Mouse (Mus musculus) ovary, adult 18-20 months (tissue): ENCODE results near the gene Lrrc25.
A peak's percentile ranks its signal among the peaks of the same experiment; 100 is the strongest.

Source experiments
- DNase-seq: peaks from one replicate; pipeline ENCODE4 v3.0.0; 2022; ENCODE audit warnings: low spot score, mixed read lengths

Lrrc25 gene

GRCm38 (mm10) chr8:70647343-70648163, 31.6 kb downstream of the Lrrc25 start:
- peak; percentile 60 for DNase-seq

- no peak for DNase-seq
Observed at GRCm38 (mm10) chr8:70648164-70648442, 32.1 kb downstream of the Lrrc25 start.

- DNase-seq = no peak
Observed at GRCm38 (mm10) chr8:70648921-70649320, 33.0 kb downstream of the Lrrc25 start.

- peak; percentile 85 for DNase-seq
Observed at GRCm38 (mm10) chr8:70649324-70649723, 33.4 kb downstream of the Lrrc25 start.

GRCm38 (mm10) chr8:70650351-70650750, 34.4 kb downstream of the Lrrc25 start:
- no peak for DNase-seq

GRCm38 (mm10) chr8:70653226-70653625, 37.3 kb downstream of the Lrrc25 start:
- DNase-seq = no peak

- no peak for DNase-seq
Observed at GRCm38 (mm10) chr8:70654121-70654520, 38.2 kb downstream of the Lrrc25 start.

- DNase-seq = no peak
Observed at GRCm38 (mm10) chr8:70655469-70655868, 39.5 kb downstream of the Lrrc25 start.

GRCm38 (mm10) chr8:70656193-70656790, 40.3 kb downstream of the Lrrc25 start:
- no peak for DNase-seq

- no peak for DNase-seq
Observed at GRCm38 (mm10) chr8:70657214-70657613, 41.3 kb downstream of the Lrrc25 start.

- no peak for DNase-seq
Observed at GRCm38 (mm10) chr8:70657739-70658138, 41.8 kb downstream of the Lrrc25 start.

- DNase-seq = no peak
Observed at GRCm38 (mm10) chr8:70658897-70659603, 43.1 kb downstream of the Lrrc25 start.

GRCm38 (mm10) chr8:70659604-70660272, 43.8 kb downstream of the Lrrc25 start:
- peak; percentile 91 for DNase-seq

GRCm38 (mm10) chr8:70660273-70660725, 44.3 kb downstream of the Lrrc25 start, which contains the start of gene Pgpep1:
Gene Pgpep1 (minus strand): TSS chr8:70660388.
- DNase-seq = no peak

GRCm38 (mm10) chr8:70663691-70664090, 47.7 kb downstream of the Lrrc25 start:
- no peak for DNase-seq

- DNase-seq = no peak
Observed at GRCm38 (mm10) chr8:70664631-70665030, 48.7 kb downstream of the Lrrc25 start.

GRCm38 (mm10) chr8:70665599-70665998, 49.6 kb downstream of the Lrrc25 start:
- DNase-seq = no peak

GRCm38 (mm10) chr8:70667071-70667470, 51.1 kb downstream of the Lrrc25 start:
- DNase-seq = no peak
